Mouse (Mus musculus) naive thymus-derived CD4-positive, alpha-beta T cell, adult 5 months (primary cell): ENCODE results near the gene Olfr1162. TPM values are rescaled to one million over a fixed set of nuclear protein-coding genes. Genes with fewer than 3 reads are reported as not detected.

Source experiments
- polyA plus RNA-seq: library from polyadenylated mRNA; unstranded; fragments of 100-300 nt; shearing (Covaris generic); gene quantifications from one replicate; pipeline ENCODE4 v1.2.1, GENCODE M21; 2017

Olfr1162 gene
- not detected for polyA plus RNA-seq

DNA sequence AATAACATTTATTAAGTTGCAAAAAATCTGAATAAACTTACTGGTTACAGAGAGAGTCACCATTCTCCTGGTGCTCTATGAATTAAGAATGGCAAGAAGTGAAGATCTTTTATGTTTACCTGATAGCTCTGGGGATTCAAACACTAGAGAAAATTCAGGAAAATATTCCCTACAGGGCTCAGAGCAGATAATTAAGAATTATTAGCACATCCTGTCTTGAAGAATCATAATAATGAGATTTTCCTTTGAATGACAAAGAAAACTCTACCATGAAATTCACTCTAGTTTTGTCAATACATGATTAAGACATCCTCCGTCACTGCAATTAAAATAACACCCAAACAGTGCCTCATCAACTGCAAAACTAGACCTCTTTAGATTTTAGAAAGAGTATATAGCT, at the start of gene Olfr1162:
Gene Olfr1162 (minus strand): TSS at position 101 of the 400 bp plus-strand sequence.

DNA sequence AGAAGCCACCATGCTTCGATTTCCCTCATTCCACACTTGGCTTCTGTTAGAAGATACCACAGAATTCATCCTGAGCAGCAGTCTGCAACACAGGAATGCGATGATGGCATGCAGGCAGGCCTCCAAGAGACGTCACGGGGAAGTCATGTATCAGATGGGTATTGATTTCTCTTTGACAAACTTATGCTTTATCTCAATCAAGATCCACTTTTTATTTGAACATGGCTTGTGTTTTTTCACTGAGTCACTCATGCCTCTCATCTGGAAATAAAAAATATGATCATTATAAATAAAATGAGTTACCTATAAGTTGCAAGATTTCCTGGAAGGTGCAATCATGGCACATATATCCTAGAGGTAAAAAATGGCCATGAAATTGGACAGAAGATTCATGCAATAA, 42.9 kb upstream of the Olfr1162 start, which contains the start of gene Olfr1164:
Gene Olfr1164 (minus strand): TSS at position 101 of the 400 bp plus-strand sequence.

DNA sequence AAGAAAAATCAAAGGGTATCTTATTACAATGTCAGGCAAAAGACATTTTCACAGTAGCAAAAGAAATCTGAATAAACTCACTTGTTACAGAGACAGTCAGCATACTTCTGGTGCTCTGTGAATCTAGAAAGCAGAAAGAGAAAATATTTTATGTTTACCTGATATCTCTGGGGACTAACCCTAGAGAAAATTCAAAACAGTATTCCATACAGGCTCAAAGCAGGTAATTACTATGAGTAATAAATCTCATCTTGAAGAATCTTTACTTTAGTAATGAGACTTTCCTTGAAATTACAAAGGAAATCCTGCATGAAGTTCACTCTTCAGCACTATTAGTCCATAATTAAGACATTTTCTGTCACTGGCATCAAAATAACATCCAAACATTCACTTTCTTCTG, 20.8 kb upstream of the Olfr1162 start, which contains the start of gene Olfr1163:
Gene Olfr1163 (minus strand): TSS at position 101 of the 400 bp plus-strand sequence.

GRCm38 (mm10) chr2:88037599-88037998, 13.3 kb downstream of the Olfr1162 start, which contains the start of gene Olfr73:
TSS of gene Olfr73 (minus strand) at chr2:88037699.

DNA sequence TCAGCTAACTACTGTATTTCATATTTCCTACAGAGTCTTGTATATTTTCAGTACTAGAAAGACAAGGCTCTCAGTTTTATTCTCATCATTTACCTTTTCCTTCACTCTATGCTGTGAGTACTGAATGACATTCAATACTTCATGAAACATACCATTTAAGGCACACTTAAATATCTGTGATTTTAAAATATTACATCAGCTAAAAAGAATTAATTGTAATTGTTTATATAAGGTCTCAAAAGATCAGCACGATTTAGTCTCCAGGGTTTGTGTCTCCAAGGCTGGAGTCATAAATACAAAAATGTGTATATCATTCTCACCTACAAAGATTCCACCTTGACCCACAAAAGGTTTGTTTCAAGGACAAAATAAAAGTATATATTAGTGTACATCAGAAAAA, 28.5 kb downstream of the Olfr1162 start, which contains the start of gene Olfr1161:
Gene Olfr1161 (plus strand): TSS at position 301 of the 400 bp plus-strand sequence.

DNA sequence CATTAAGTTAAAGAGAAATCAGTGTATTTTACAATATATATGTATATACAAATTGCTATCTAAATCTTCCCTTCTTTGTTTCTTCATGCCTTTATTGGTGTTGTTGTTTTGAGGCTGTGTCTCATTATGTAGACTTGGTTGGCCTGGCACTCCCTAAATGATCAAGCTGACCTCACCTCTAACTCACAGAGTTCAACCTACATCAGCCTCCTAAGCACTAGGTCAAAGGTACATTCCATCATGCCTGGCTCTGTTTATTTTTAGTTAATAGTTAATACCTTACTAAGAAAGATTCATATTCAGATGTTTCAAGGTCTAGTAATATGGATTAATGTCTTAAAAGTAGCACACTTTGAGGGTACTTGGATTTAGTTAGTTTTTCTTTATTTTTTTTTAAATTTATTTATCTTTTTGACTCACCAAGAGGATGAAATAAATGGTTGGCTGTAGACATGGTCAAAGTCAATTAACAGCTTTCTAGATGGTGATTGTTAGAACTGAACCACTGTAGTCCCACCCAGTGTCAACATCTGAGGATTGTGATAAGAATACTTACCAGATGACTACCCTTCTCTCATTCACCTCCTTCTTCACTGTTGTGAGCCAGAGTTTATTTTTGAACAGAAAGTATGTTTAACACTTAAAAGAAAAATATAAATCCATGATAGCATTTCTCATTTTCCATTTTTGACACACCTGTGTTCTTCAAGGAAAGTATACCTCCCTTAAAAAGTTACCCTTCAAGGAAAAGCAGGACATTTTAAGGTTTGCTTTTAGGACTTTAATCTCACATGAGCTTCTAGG, 43.2 kb downstream of the Olfr1162 start, which contains the start of gene Olfr1160:
Gene Olfr1160 (minus strand): TSS at position 754 of the 804 bp plus-strand sequence.

Other genes starting within 250 kb of the Olfr1162 start
- gene Olfr1145, start 241.3 kb downstream of the Olfr1162 start, polyA plus RNA-seq: not detected
- not detected for gene Olfr1148, start 220.6 kb downstream of the Olfr1162 start, polyA plus RNA-seq
- not detected for gene Olfr1150-ps1, start 207.1 kb downstream of the Olfr1162 start, polyA plus RNA-seq
- 0.39 TPM for gene Olfr1151, start 195.3 kb downstream of the Olfr1162 start, polyA plus RNA-seq
- gene Olfr1152, start 184.6 kb downstream of the Olfr1162 start, polyA plus RNA-seq: 0.07 TPM
- not detected for gene Olfr1153, start 156.2 kb downstream of the Olfr1162 start, polyA plus RNA-seq
- not detected for gene Olfr1154, start 146.0 kb downstream of the Olfr1162 start, polyA plus RNA-seq
- not detected for gene Olfr1155, start 106.0 kb downstream of the Olfr1162 start, polyA plus RNA-seq
- gene Olfr1156, start 98.0 kb downstream of the Olfr1162 start, polyA plus RNA-seq: 0.17 TPM
- gene Olfr1157, start 82.8 kb downstream of the Olfr1162 start, polyA plus RNA-seq: not detected
- not detected for gene Olfr74, start 76.5 kb downstream of the Olfr1162 start, polyA plus RNA-seq
- not detected for gene Olfr1158, start 61.0 kb downstream of the Olfr1162 start, polyA plus RNA-seq
- 0.05 TPM for gene Olfr1160, start 42.9 kb downstream of the Olfr1162 start, polyA plus RNA-seq
- gene Olfr1161, start 28.4 kb downstream of the Olfr1162 start, polyA plus RNA-seq: not detected
- gene Olfr73, start 13.4 kb downstream of the Olfr1162 start, polyA plus RNA-seq: not detected
- gene Olfr1163, start 20.7 kb upstream of the Olfr1162 start, polyA plus RNA-seq: not detected
- not detected for gene Olfr1164, start 42.8 kb upstream of the Olfr1162 start, polyA plus RNA-seq
- gene Olfr1166, start 77.1 kb upstream of the Olfr1162 start, polyA plus RNA-seq: not detected
- 0.10 TPM for gene Olfr1167, start 104.1 kb upstream of the Olfr1162 start, polyA plus RNA-seq
- not detected for gene Olfr1168, start 130.8 kb upstream of the Olfr1162 start, polyA plus RNA-seq
- gene Olfr1170, start 177.2 kb upstream of the Olfr1162 start, polyA plus RNA-seq: not detected
- 0.11 TPM for gene Olfr1173, start 228.7 kb upstream of the Olfr1162 start, polyA plus RNA-seq